Mouse (Mus musculus) kidney, embryonic 15.5 days (tissue): Measurements from ENCODE around the gene Neurl4. TPM values are rescaled to one million over a fixed set of nuclear protein-coding genes. Genes with fewer than 3 reads are reported as not detected.
"Not testable (repeated sequence)": the region's sequence is repeated elsewhere in the genome, so short reads cannot be mapped to it uniquely, and the experiment has no call there.

ENCODE experiments used
- ATAC-seq: fragments of 200-750 bp; cut with Nextera tagmentation; replicated peaks from 2 replicates; pipeline ENCODE4 v1.8.0; 2017; ENCODE audit warnings: moderate TSS enrichment; ENCODE audit not compliant: low FRiP score
- H3K27ac ChIP-seq: fragments of 300-500 bp; sonication (generic); 2 replicates; pipeline ENCODE4 v1.5.1; 2015; ENCODE audit warnings: mild to moderate bottlenecking, inconsistent platforms
- H3K27me3 ChIP-seq: fragments of 300-500 bp; sonication (generic); 2 replicates; pipeline ENCODE4 v1.6.1; 2015; ENCODE audit warnings: inconsistent platforms
- H3K36me3 ChIP-seq: fragments of 300-500 bp; sonication (generic); 2 replicates; pipeline ENCODE4 v1.6.1; 2015; ENCODE audit warnings: inconsistent platforms
- H3K4me1 ChIP-seq: fragments of 300-500 bp; sonication (generic); 2 replicates; pipeline ENCODE4 v1.6.1; 2015; ENCODE audit warnings: inconsistent platforms
- H3K4me2 ChIP-seq: fragments of 300-500 bp; sonication (generic); 2 replicates; pipeline ENCODE4 v1.6.1; 2015; ENCODE audit warnings: moderate library complexity, mild to moderate bottlenecking, inconsistent platforms
- H3K4me3 ChIP-seq: fragments of 300-500 bp; sonication (generic); replicated peaks from 2 replicates; pipeline ENCODE4 v1.5.1; 2015; ENCODE audit warnings: mild to moderate bottlenecking, inconsistent platforms
- H3K9ac ChIP-seq: fragments of 300-500 bp; sonication (generic); 2 replicates; pipeline ENCODE4 v1.6.1; 2015; ENCODE audit warnings: mild to moderate bottlenecking, inconsistent platforms
- H3K9me3 ChIP-seq: fragments of 300-500 bp; sonication (generic); replicated peaks from 2 replicates; pipeline ENCODE4 v1.6.1; 2016; ENCODE audit warnings: inconsistent platforms
- WGBS: fragments of 180-500 bp; shearing (Covaris S2); methylation state at CpG from one replicate; pipeline ENCODE4 v1.1.7; 2015; ENCODE audit warnings: mixed read lengths; 5-methylcytosine and 5-hydroxymethylcytosine counted together
- microRNA-seq: library from miRNA; unstranded; fragments of <30 nt; microRNA quantifications from one replicate; pipeline ENCODE4, GENCODE M21; 2016
- polyA plus RNA-seq: library from polyadenylated mRNA; unstranded; fragments of >200 nt; fragmentation: Nextera tagmentation; extraction: Ambion mirVana; gene quantifications from 2 replicates; pipeline ENCODE4 v1.2.1, GENCODE M21; 2015

Gene Neurl4
- polyA plus RNA-seq, 1 experiment from 2014 or later: 10.8 TPM

DNA sequence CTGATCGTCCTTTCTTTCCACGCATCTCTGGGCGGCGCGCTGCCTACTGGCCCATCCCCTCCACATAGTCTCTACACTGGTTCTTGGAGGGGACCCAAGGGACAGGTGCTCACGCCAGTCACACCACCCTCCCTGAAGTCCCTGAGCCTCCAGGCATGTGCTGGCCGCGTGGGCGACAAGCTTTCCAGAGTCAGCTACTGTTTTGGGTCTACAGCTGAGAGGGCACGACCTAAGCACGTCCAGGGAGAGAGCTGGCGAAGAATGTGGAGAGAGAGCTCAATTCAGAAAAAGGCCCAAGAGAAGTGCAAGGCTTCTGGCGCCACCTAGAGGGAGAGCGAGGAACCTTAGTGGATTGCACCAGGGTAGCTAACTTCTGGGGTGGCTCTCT lies 47.9 kb downstream of the Neurl4 start:
- peak overlapping the region; percentile 69 for H3K4me2 ChIP-seq
- under 1% methylated on average over 14 of the region's 14 CpGs for WGBS
- H3K4me3 ChIP-seq: peak overlapping the region; percentile 63
- ATAC-seq: peak; percentile 53
- H3K4me1 ChIP-seq: peaks cover 37% of the 10 kb centered on the region
- H3K27ac ChIP-seq: peak overlapping the region; percentile 94
- H3K36me3 ChIP-seq: peaks cover 18% of the 10 kb centered on the region
- H3K9me3 ChIP-seq: no peaks in the 10 kb centered on the region
- H3K9ac ChIP-seq: peak overlapping the region; percentile 62
- H3K27me3 ChIP-seq: peaks cover 12% of the 10 kb centered on the region

DNA sequence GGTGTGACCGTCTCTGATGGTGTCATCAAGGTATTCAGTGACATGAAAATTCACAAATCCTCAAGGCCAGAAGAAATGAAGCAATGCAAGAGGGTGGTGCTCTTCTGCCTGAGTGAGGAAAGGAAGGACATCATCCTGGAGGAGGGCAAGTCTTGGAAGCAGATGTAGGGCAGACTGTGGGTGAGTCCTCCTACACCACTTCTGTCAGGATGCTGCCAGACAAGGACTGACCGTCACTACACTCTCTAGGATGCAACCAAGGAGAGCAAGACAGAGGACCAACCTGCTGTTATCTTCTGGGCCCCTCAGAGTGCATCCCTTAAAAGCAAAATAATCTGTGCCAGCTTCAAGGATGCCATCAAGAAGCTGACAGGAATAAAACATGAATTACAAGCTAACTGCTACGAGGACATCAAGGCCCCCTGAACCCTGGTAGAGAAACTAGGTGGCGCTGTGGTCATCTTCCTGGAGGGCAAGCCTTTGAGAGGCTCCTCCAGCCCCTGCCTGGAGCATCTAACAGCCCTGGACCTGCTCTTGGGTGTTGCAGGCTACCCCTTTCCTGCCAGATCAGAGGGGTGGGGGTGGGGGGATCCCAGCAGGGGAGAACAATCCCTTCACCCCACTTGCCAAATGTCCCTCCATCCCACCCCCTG lies 50.1 kb downstream of the Neurl4 start:
- Histone ChIP-seq H3K9ac (no peak overlapping the region), H3K36me3 (no peaks in the 10 kb centered on the region), H3K27ac (no peak overlapping the region), H3K4me2 (no peak overlapping the region), H3K9me3 (no peaks in the 10 kb centered on the region), H3K4me3 (no peak overlapping the region), H3K4me1 (peaks cover 30% of the 10 kb centered on the region), H3K27me3 (peaks cover 15% of the 10 kb centered on the region)
- no peak for ATAC-seq
- 42% methylated on average over 4 of the region's 4 CpGs for WGBS

DNA sequence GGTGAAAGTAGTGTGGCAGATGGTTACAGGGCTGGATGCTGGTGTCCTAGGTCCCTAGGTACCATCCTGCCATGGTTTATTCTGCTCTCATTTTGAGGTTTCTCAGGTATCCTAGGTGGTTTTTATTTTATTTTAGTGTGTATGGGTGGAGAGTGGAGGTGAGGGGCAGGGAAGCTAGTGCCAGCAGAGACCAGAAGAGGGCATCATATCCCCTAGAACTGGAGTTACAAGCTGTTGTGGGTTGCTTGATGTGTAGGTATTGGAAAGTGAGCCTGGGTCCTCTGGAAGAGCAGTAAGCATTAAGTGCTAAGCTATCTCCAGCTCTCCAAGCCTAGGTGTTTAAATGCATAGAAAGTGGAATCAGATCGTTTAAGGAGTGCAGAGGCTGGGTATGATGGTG lies 51.4 kb downstream of the Neurl4 start:
- 43% methylated on average over 1 of the region's 1 CpGs for WGBS

DNA sequence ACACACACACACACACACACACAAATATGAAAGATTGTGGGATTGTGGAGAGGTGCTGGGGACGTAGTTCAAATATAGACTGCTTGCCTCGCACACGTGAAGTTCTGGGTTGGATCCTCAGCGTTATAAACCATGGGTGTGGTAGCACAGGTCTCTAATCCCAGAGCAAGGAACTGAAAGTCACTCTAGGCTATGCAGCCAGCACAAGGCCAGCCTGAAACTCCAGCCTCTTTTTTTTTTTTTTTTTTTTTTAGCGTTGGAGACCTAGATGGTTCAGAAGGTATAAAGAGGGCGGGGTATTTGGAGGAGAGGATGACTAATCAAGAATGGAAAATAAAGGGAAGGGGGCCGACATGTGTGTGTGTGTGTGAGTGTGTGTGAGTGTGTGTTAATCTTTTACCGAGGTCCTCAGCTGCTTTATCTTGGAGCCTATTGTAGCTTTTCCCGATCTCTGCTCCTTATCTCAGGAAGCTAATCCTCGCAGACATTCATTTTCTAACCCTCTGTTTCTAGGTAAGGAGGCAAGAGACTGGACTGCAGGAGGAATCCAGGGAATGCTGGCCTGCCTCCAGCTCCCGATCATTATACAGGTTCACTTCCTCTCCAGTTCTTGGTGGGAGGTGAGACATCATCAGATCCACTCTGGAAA lies 52.5 kb downstream of the Neurl4 start:
- no peaks in the 10 kb centered on the region for H3K9me3 ChIP-seq
- H3K27me3 ChIP-seq: peaks cover 15% of the 10 kb centered on the region
- ATAC-seq: no peak
- no peak overlapping the region for H3K4me2 ChIP-seq
- H3K27ac ChIP-seq: no peak overlapping the region; the same call in 1 of the 2 replicates
- H3K36me3 ChIP-seq: no peaks in the 10 kb centered on the region
- H3K9ac ChIP-seq: no peak overlapping the region
- peaks cover 8% of the 10 kb centered on the region for H3K4me1 ChIP-seq
- 61% methylated on average over 11 of the region's 11 CpGs for WGBS
- no peak overlapping the region for H3K4me3 ChIP-seq

More for the DNA sequence above, 51.4 kb downstream of the Neurl4 start:
- peaks cover 15% of the 10 kb centered on the region for H3K27me3 ChIP-seq
- H3K4me3 ChIP-seq: no peak overlapping the region
- peaks cover 18% of the 10 kb centered on the region for H3K4me1 ChIP-seq
- no peaks in the 10 kb centered on the region for H3K9me3 ChIP-seq
- no peak for ATAC-seq
- no peak overlapping the region for H3K4me2 ChIP-seq
- H3K27ac ChIP-seq: no peak overlapping the region
- no peaks in the 10 kb centered on the region for H3K36me3 ChIP-seq
- no peak overlapping the region for H3K9ac ChIP-seq

DNA sequence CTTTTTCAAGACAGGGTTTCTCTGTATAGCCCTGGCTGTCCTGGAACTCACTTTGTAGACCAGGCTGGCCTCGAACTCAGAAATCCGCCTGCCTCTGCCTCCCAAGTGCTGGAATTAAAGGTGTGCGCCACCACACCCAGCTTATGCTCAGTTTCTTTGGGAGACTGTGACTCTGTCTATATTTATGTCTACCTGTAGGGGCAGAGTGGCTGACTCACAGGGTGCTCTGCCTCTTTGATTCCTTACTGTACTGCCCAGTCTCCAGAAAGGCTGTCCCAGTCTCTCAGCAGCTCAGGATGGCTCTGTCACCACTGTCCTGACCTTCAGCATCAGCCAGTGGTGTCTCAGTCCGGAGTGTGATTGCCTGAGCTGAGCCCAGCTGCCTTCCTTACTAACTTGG lies 54.7 kb downstream of the Neurl4 start:
- peaks cover 20% of the 10 kb centered on the region for H3K27me3 ChIP-seq
- H3K9me3 ChIP-seq, H3K4me2 ChIP-seq, H3K36me3 ChIP-seq, H3K4me1 ChIP-seq, ATAC-seq, H3K9ac ChIP-seq, H3K4me3 ChIP-seq, H3K27ac ChIP-seq: not testable (repeated sequence)
- 74% methylated on average over 4 of the region's 4 CpGs for WGBS

DNA sequence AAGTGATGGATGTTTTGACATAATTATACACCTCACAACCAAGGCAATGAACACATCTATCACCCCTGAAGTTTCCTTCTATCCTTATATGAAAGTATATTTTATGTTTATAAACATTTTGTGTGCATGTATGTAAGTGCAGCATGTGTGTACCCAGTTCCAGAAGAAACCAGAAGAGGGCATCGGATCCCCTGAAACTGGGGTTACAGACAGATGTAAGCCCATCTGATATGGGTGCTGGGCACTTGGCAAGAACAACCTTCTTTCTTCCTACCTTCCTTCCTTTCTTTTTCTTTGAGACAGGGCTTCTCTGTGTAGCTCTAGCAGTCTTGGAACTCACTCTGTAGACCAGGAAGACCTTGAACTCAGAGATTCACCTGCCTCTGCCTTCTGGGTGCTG lies 55.3 kb downstream of the Neurl4 start:
- H3K9ac ChIP-seq: no peak overlapping the region
- H3K27ac ChIP-seq: no peak overlapping the region
- WGBS: 70% methylated on average over 1 of the region's 1 CpGs
- no peaks in the 10 kb centered on the region for H3K9me3 ChIP-seq
- ATAC-seq: no peak
- no peak overlapping the region for H3K4me2 ChIP-seq
- no peaks in the 10 kb centered on the region for H3K36me3 ChIP-seq
- H3K27me3 ChIP-seq: peaks cover 22% of the 10 kb centered on the region
- H3K4me3 ChIP-seq: no peak overlapping the region
- H3K4me1 ChIP-seq: no peaks in the 10 kb centered on the region

DNA sequence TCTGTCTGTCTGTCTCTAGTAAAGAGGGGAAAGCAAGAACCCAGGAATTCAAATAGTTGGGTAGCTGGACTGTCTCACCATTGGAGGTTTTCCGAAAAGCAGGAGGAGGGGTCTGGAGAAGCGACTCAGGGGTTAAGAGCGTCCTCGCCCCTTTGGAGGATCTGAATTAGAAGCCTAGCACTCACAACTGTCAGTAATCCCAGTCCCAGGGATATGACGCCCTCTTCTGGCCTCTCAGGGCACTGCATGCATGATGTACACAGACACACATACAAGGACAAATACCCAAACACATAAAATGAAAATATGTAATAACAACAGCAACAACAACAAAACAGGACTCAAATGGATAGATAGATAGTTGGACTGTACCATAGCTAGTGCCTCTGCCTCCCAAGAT lies 59.7 kb downstream of the Neurl4 start:
- H3K27ac ChIP-seq: no peak overlapping the region
- peaks cover 6% of the 10 kb centered on the region for H3K4me1 ChIP-seq

DNA sequence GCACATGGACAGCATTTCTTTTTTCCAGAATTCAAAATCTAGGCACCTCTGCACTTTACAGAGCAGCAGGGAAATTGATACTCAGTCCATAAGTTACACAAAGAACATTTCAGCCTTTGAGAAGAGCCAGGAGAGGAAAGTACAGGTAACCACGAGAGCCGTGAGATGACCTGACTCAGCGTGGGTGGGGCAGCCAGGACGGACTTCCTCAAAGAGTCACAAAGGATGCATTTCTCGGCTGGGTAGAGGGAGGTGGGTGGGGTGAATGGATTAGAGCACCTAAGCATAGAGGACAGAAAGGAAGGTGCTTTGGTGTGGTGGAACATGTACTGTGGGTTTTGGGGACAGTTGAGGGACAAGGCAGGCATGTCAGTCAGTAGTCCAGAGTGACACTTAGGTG lies 61.0 kb downstream of the Neurl4 start:
- no peak overlapping the region for H3K27ac ChIP-seq
- no peak for ATAC-seq
- 36% methylated on average over 5 of the region's 5 CpGs for WGBS
- H3K4me2 ChIP-seq: no peak overlapping the region
- H3K9me3 ChIP-seq: no peaks in the 10 kb centered on the region
- H3K36me3 ChIP-seq: no peaks in the 10 kb centered on the region
- H3K4me1 ChIP-seq: peaks cover 17% of the 10 kb centered on the region
- peaks cover 67% of the 10 kb centered on the region for H3K27me3 ChIP-seq
- no peak overlapping the region for H3K4me3 ChIP-seq
- no peak overlapping the region for H3K9ac ChIP-seq

More for the DNA sequence above, 59.7 kb downstream of the Neurl4 start:
- no peaks in the 10 kb centered on the region for H3K36me3 ChIP-seq
- no peak overlapping the region for H3K4me2 ChIP-seq
- no peaks in the 10 kb centered on the region for H3K9me3 ChIP-seq
- H3K27me3 ChIP-seq: peaks cover 54% of the 10 kb centered on the region
- 40% methylated on average over 5 of the region's 5 CpGs for WGBS
- ATAC-seq: no peak
- H3K9ac ChIP-seq: no peak overlapping the region
- no peak overlapping the region for H3K4me3 ChIP-seq

Small RNA genes within 50 kb of the gene (microRNA-seq; reads per million reads assigned to microRNA genes)
- gene Mir6924: not detected

Other genes with a start within 250 kb of the Neurl4 start
- 0.18 and 0.19 TPM in 2 replicates for gene Sox15, start 245.8 kb upstream of the Neurl4 start, polyA plus RNA-seq
- gene Mpdu1, start 238.4 kb upstream of the Neurl4 start, polyA plus RNA-seq: 71.8 and 78.0 TPM in 2 replicates
- 10.0 and 14.1 TPM in 2 replicates for gene Cd68, start 234.9 kb upstream of the Neurl4 start, polyA plus RNA-seq
- 586 and 589 TPM in 2 replicates for gene Eif4a1, start 228.6 kb upstream of the Neurl4 start, polyA plus RNA-seq
- gene Senp3, start 219.0 kb upstream of the Neurl4 start, polyA plus RNA-seq: 91.6 and 95.2 TPM in 2 replicates
- 0.45 and 0.53 TPM in 2 replicates for gene Tnfsf13, start 215.3 kb upstream of the Neurl4 start, polyA plus RNA-seq
- gene Tnfsf12, start 205.2 kb upstream of the Neurl4 start, polyA plus RNA-seq: 9.1 and 11.1 TPM in 2 replicates
- gene Tnfsfm13, start 205.0 kb upstream of the Neurl4 start, polyA plus RNA-seq: 4.5 and 7.0 TPM in 2 replicates
- gene Polr2a, start 142.4 kb upstream of the Neurl4 start, polyA plus RNA-seq: 29.9 and 31.1 TPM in 2 replicates
- 0.27 and 0.36 TPM in 2 replicates for gene Slc35g3, start 139.1 kb upstream of the Neurl4 start, polyA plus RNA-seq
- 1.9 and 2.8 TPM in 2 replicates for gene Zbtb4, start 135.2 kb upstream of the Neurl4 start, polyA plus RNA-seq
- 11.4 and 12.3 TPM in 2 replicates for gene Chrnb1, start 105.1 kb upstream of the Neurl4 start, polyA plus RNA-seq
- gene Fgf11, start 99.2 kb upstream of the Neurl4 start, polyA plus RNA-seq: 2.0 and 2.5 TPM in 2 replicates
- gene Tmem102, start 95.4 kb upstream of the Neurl4 start, polyA plus RNA-seq: 8.3 TPM in 2 replicates
- gene Gm39566, start 85.8 kb upstream of the Neurl4 start, polyA plus RNA-seq: not detected in 2 replicates
- gene Spem2, start 82.6 kb upstream of the Neurl4 start, polyA plus RNA-seq: not detected in 2 replicates
- gene Spem1, start 78.9 kb upstream of the Neurl4 start, polyA plus RNA-seq: 0.14 and 0.32 TPM in 2 replicates
- 5.6 and 7.6 TPM in 2 replicates for gene Nlgn2, start 63.3 kb upstream of the Neurl4 start, polyA plus RNA-seq
- gene Tmem256, start 62.6 kb upstream of the Neurl4 start, polyA plus RNA-seq: 409 and 443 TPM in 2 replicates
- gene Plscr3, start 54.7 kb upstream of the Neurl4 start, polyA plus RNA-seq: 96.5 and 105 TPM in 2 replicates
- 5.8 and 7.3 TPM in 2 replicates for gene Tnk1, start 42.3 kb upstream of the Neurl4 start, polyA plus RNA-seq
- gene Tmem95, start 23.1 kb upstream of the Neurl4 start, polyA plus RNA-seq: 0.32 TPM in 1 of 2 replicates, not detected in the other
- gene Kctd11, start 19.7 kb upstream of the Neurl4 start, polyA plus RNA-seq: 9.4 and 10.1 TPM in 2 replicates
- gene Acap1, start 5.5 kb upstream of the Neurl4 start, polyA plus RNA-seq: 0.58 and 0.62 TPM in 2 replicates
- 12.6 and 13.0 TPM in 2 replicates for gene 2810408A11Rik, start 85 bp upstream of the Neurl4 start, polyA plus RNA-seq
- 77.8 and 86.2 TPM in 2 replicates for gene Gps2, start 12.8 kb downstream of the Neurl4 start, polyA plus RNA-seq
- gene Eif5a, start 20.9 kb downstream of the Neurl4 start, polyA plus RNA-seq: 1,729 and 1,795 TPM in 2 replicates
- 6.3 and 7.5 TPM in 2 replicates for gene Ybx2, start 34.7 kb downstream of the Neurl4 start, polyA plus RNA-seq
- gene Slc2a4, start 47.1 kb downstream of the Neurl4 start, polyA plus RNA-seq: 17.3 and 22.1 TPM in 2 replicates
- 173 and 178 TPM in 2 replicates for gene Cldn7, start 63.7 kb downstream of the Neurl4 start, polyA plus RNA-seq
- gene Ctdnep1, start 80.1 kb downstream of the Neurl4 start, polyA plus RNA-seq: 31.0 and 31.7 TPM in 2 replicates
- gene Elp5, start 81.4 kb downstream of the Neurl4 start, polyA plus RNA-seq: 116 and 120 TPM in 2 replicates
- 447 and 450 TPM in 2 replicates for gene Gabarap, start 90.1 kb downstream of the Neurl4 start, polyA plus RNA-seq
- 75.8 and 78.8 TPM in 2 replicates for gene Phf23, start 94.7 kb downstream of the Neurl4 start, polyA plus RNA-seq
- 38.2 and 43.2 TPM in 2 replicates for gene Dvl2, start 99.5 kb downstream of the Neurl4 start, polyA plus RNA-seq
- 78.1 and 83.0 TPM in 2 replicates for gene Acadvl, start 114.3 kb downstream of the Neurl4 start, polyA plus RNA-seq
- 12.9 and 15.2 TPM in 2 replicates for gene Dlg4, start 115.9 kb downstream of the Neurl4 start, polyA plus RNA-seq
- gene Asgr1, start 153.0 kb downstream of the Neurl4 start, polyA plus RNA-seq: 1.3 and 2.3 TPM in 2 replicates
- 0.18 and 0.28 TPM in 2 replicates for gene Asgr2, start 191.6 kb downstream of the Neurl4 start, polyA plus RNA-seq
- 0.27 and 0.31 TPM in 2 replicates for gene Mgl2, start 229.3 kb downstream of the Neurl4 start, polyA plus RNA-seq